Mouse (Mus musculus) CH12.LX (cell line): ENCODE data around the gene Hist2h2ac. TPM values are rescaled to one million over a fixed set of nuclear protein-coding genes. Genes with fewer than 3 reads are reported as not detected.

ENCODE experiments used
- DNase-seq: peaks from one replicate; pipeline ENCODE4 v3.0.0-alpha.2; 2013; ENCODE audit errors: extremely low read depth
- H3K27ac ChIP-seq: 2 replicates; pipeline ENCODE4 v1.5.1; 2012; ENCODE audit warnings: low read depth, mild to moderate bottlenecking, control low read depth, moderate library complexity; ENCODE audit not compliant: insufficient read depth
- H3K27me3 ChIP-seq: replicated peaks from 2 replicates; pipeline ENCODE3; 2012; ENCODE audit warnings: inconsistent platforms
- H3K36me3 ChIP-seq, 2 experiments: replicated peaks in 1 of 2; 2 replicates each; pipeline versions ENCODE3 to v1.6.1; 2012; ENCODE audit warnings: inconsistent platforms in 1 of 2, low read length in 1 of 2, mild to moderate bottlenecking in 1 of 2, mixed read lengths in 1 of 2, moderate library complexity in 1 of 2; ENCODE audit not compliant: control insufficient read depth in 1 of 2, insufficient read depth in 1 of 2
- H3K4me1 ChIP-seq, 2 experiments: 2 replicates each; pipeline ENCODE4 v1.6.1; 2012; ENCODE audit warnings: inconsistent platforms in 1 of 2, moderate library complexity in 1 of 2; ENCODE audit not compliant: insufficient read depth in 2 of 2, control insufficient read depth in 1 of 2
- H3K4me2 ChIP-seq: 2 replicates; pipeline ENCODE4 v1.6.1; 2012; ENCODE audit warnings: low read depth, mild to moderate bottlenecking, control low read depth; ENCODE audit not compliant: poor library complexity, insufficient read depth, severe bottlenecking
- H3K4me3 ChIP-seq, 3 experiments: fragments of 150-350 bp in 1 of 3; sonication (generic) in 1 of 3; replicated peaks in 1 of 3; 2 replicates each; pipeline versions ENCODE3 to v1.5.1; 2011 to 2012; ENCODE audit warnings: low read depth in 2 of 3, low read length in 2 of 3, mild to moderate bottlenecking in 2 of 3, moderate library complexity in 2 of 3, control low read depth in 1 of 3, improper control_type of control experiment in 1 of 3, inconsistent platforms in 1 of 3, mixed read lengths in 1 of 3; ENCODE audit not compliant: poor library complexity in 1 of 3
- H3K79me2 ChIP-seq: replicated peaks from 2 replicates; pipeline ENCODE4 v1.6.1; 2012; ENCODE audit warnings: mild to moderate bottlenecking, moderate library complexity; ENCODE audit not compliant: control insufficient read depth, poor library complexity, insufficient read depth, severe bottlenecking; ENCODE audit errors: extremely low read depth
- H3K9ac ChIP-seq: 2 replicates; pipeline ENCODE4 v1.6.1; 2012; ENCODE audit warnings: low read depth, mild to moderate bottlenecking, control low read depth, moderate library complexity; ENCODE audit not compliant: insufficient read depth
- H3K9me3 ChIP-seq: replicated peaks from 2 replicates; pipeline ENCODE3; 2012; ENCODE audit warnings: low read length, inconsistent platforms, mixed read lengths
- BHLHE40 ChIP-seq: IDR thresholded peaks from 2 replicates; pipeline ENCODE4 v1.6.1; 2011; ENCODE audit warnings: mild to moderate bottlenecking, low read depth, low read length, improper control_type of control experiment
- CHD1 ChIP-seq: IDR thresholded peaks from 2 replicates; pipeline ENCODE4 v1.6.1; 2012; ENCODE audit warnings: low read depth, low read length, improper control_type of control experiment, inconsistent platforms
- CHD2 ChIP-seq: IDR thresholded peaks from 2 replicates; pipeline ENCODE4 v1.6.1; 2011; ENCODE audit warnings: low read length, improper control_type of control experiment
- E2F4 ChIP-seq: IDR thresholded peaks from 2 replicates; pipeline ENCODE4 v1.6.1; 2011; ENCODE audit warnings: low read depth, low read length, improper control_type of control experiment; ENCODE audit not compliant: insufficient replicate concordance
- ELF1 ChIP-seq: IDR thresholded peaks from 2 replicates; pipeline ENCODE4 v1.6.1; 2014; ENCODE audit warnings: low read depth, mild to moderate bottlenecking, inconsistent platforms, low read length, improper control_type of control experiment
- GABPA ChIP-seq: IDR thresholded peaks from 2 replicates; pipeline ENCODE4 v1.6.1; 2012; ENCODE audit warnings: low read depth, low read length, improper control_type of control experiment, inconsistent platforms; ENCODE audit not compliant: insufficient replicate concordance
- HCFC1 ChIP-seq: IDR thresholded peaks from 2 replicates; pipeline ENCODE4 v1.6.1; 2012; ENCODE audit warnings: low read depth, mild to moderate bottlenecking, inconsistent platforms, low read length, improper control_type of control experiment
- MAFK ChIP-seq: IDR thresholded peaks from 2 replicates; pipeline ENCODE4 v1.6.1; 2011; ENCODE audit warnings: low read length, improper control_type of control experiment; ENCODE audit not compliant: insufficient replicate concordance
- MAX ChIP-seq: IDR thresholded peaks from 2 replicates; pipeline ENCODE4 v1.6.1; 2011; ENCODE audit warnings: low read length, improper control_type of control experiment
- MAZ ChIP-seq: IDR thresholded peaks from 2 replicates; pipeline ENCODE4 v1.6.1; 2012; ENCODE audit warnings: low read depth, mild to moderate bottlenecking, inconsistent platforms, low read length, improper control_type of control experiment, moderate library complexity
- MEF2A ChIP-seq: IDR thresholded peaks from 2 replicates; pipeline ENCODE4 v1.6.1; 2014; ENCODE audit warnings: low read depth, mild to moderate bottlenecking, inconsistent platforms, low read length, improper control_type of control experiment, borderline replicate concordance
- MXI1 ChIP-seq: IDR thresholded peaks from 2 replicates; pipeline ENCODE4 v1.6.1; 2011; ENCODE audit warnings: mild to moderate bottlenecking, low read depth, low read length, improper control_type of control experiment
- PAX5 ChIP-seq: IDR thresholded peaks from 2 replicates; pipeline ENCODE4 v1.6.1; 2012; ENCODE audit warnings: low read length, inconsistent platforms, mixed read lengths
- POLR2AphosphoS2 ChIP-seq: IDR thresholded peaks from 2 replicates; pipeline ENCODE4 v1.6.1; 2011; ENCODE audit warnings: low read depth, low read length, improper control_type of control experiment
- RCOR1 ChIP-seq: conservative IDR thresholded peaks from 2 replicates; pipeline ENCODE4 v1.6.1; 2012; ENCODE audit warnings: low read depth, mild to moderate bottlenecking, inconsistent platforms, low read length, improper control_type of control experiment
- SIN3A ChIP-seq: IDR thresholded peaks from 2 replicates; pipeline ENCODE4 v1.6.1; 2012; ENCODE audit warnings: low read length, improper control_type of control experiment, inconsistent platforms
- ZNF384 ChIP-seq: IDR thresholded peaks from 2 replicates; pipeline ENCODE4 v1.6.1; 2012; ENCODE audit warnings: low read depth, low read length, improper control_type of control experiment, inconsistent platforms
- dilution Hi-C: fragments of 300-500 bp; cut with MboI; formaldehyde crosslinking; loops from 2 replicates; pipeline ENCODE4 v1.14.3; 2020; ENCODE audit warnings: low sequenced_read_pairs; ENCODE audit not compliant: extremely low pct_unique_long_range_greater_than_20kb, extremely low pct_ligation_motif_present
- in situ Hi-C: fragments of 300-500 bp; cut with MboI; formaldehyde crosslinking; loops from 3 replicates; pipeline ENCODE4 v1.14.3; 2019; ENCODE audit warnings: low sequenced_read_pairs, low pct_ligation_motif_present, low pct_unique_long_range_greater_than_20kb, mixed read lengths
- polyA plus RNA-seq: library from polyadenylated mRNA; unstranded; fragments of >175 nt; gene quantifications from 2 replicates; pipeline ENCODE4 v1.2.1, GENCODE M21; 2012; ENCODE audit warnings: low read depth; ENCODE audit not compliant: insufficient read length
- total RNA-seq, 2 experiments: library from RNA; depleted of rRNA; stranded (reverse); fragments of 300-350 nt in 1 of 2; fragments of >200 nt in 1 of 2; gene quantifications; 2 replicates each; pipeline ENCODE4 v1.2.3; 2012 to 2014

Hist2h2ac gene
- total and polyA plus RNA-seq, 3 experiments = 1.5 to 1,185 (median 53.9) TPM

DNA sequence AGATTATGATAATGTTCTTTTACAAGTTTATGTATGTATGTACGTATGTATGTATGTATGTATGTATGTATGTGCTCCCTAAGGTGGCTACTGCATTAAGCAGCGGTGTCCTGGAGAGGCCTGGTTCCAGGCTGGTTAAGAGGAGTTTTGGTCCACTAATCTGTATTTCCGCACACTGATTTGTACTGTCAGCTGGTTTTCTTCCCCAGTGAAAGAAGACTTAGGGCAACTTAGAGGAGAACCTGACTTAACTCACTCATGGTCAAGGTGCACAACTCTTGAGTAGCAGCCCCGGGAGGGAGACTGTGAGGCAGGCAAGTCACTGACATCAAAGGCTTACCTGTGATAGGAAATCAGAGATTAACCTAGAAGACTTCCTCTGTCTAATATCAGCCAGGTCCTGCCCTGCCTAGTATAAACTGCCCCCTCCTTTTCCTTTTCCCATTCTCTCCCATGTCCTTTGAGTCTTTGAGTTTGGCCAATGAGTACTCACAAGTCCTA is 16.2 kb upstream of the Hist2h2ac start:
- peak; percentile 38 for DNase-seq
- in situ Hi-C loops = no loop called here
- H3K4me2 ChIP-seq = peak overlapping the region; percentile 31
- H3K79me2 ChIP-seq = no peaks in the 10 kb centered on the region
- peaks cover 2 to 49% of the 10 kb centered on the region in 2 experiments; a peak in 2 of 4 replicates for H3K4me1 ChIP-seq
- TF ChIP-seq CHD1 (no peak), GABPA (no peak), PAX5 (no peak), ELF1 (no peak), E2F4 (no peak), ZNF384 (no peak), RCOR1 (no peak), HCFC1 (no peak), MXI1 (no peak), MAZ (no peak), MAX (no peak), SIN3A (no peak), POLR2AphosphoS2 (no peak), CHD2 (no peak)
- TF ChIP-seq, all 38 proteins: peak for 0
- Histone ChIP-seq H3K27ac (peak overlapping the region; percentile 92; the same call in 1 of the 2 replicates), H3K4me3 (peak overlapping the region; percentile 55 to 84 (median 76)), H3K9me3 (no peaks in the 10 kb centered on the region), H3K27me3 (no peaks in the 10 kb centered on the region), H3K36me3 (no peaks in the 10 kb centered on the region), H3K9ac (peak overlapping the region; percentile 80)
- dilution Hi-C loops = no loop called here

DNA sequence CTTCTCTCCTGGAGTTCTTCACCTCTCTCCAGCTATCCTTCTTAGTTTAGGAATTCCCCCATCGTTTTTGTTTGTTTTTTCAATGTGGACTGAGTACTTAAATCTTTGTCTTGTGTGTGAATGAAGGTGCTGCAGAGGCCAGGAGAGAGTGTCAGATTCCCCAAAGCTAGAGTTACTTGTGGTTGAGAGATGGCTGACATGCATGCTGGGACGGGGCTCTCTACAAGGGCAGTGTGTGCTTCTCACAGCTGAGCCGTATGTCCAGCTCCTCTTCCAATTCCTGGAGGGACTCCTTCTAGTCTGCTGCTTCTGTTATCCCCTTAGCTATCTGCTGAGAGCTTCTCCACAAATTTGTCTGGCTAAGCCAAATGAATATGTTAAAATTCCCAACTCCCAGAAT is 15.2 kb upstream of the Hist2h2ac start:
- H3K27me3 ChIP-seq = no peaks in the 10 kb centered on the region
- DNase-seq = no peak
- in situ Hi-C loops (no loop called here), dilution Hi-C loops (no loop called here)
- H3K9ac ChIP-seq = no peak overlapping the region
- no peaks in the 10 kb centered on the region for H3K79me2 ChIP-seq
- no peak overlapping the region for H3K4me3 ChIP-seq
- no peaks in the 10 kb centered on the region for H3K36me3 ChIP-seq
- no peaks in the 10 kb centered on the region for H3K9me3 ChIP-seq
- no peak overlapping the region for H3K27ac ChIP-seq
- H3K4me2 ChIP-seq = no peak overlapping the region
- H3K4me1 ChIP-seq = peaks cover 4 to 57% of the 10 kb centered on the region in 2 experiments; a peak in 3 of 4 replicates
- TF ChIP-seq BHLHE40 = no peak
- no peak for TF ChIP-seq E2F4
- no peak for TF ChIP-seq MXI1
- TF ChIP-seq MAFK = no peak
- no peak for TF ChIP-seq RCOR1
- TF ChIP-seq HCFC1 = no peak
- TF ChIP-seq MEF2A = no peak
